Mouse (Mus musculus) liver, embryonic 16.5 days (tissue): Measurements from ENCODE around the gene Umodl1. TPM values are rescaled to one million over a fixed set of nuclear protein-coding genes. Genes with fewer than 3 reads are reported as not detected.

Experiments
- ATAC-seq: fragments of 200-750 bp; cut with Nextera tagmentation; 2 replicates; pipeline ENCODE4 v1.8.0; 2017; ENCODE audit warnings: low read depth, mild to moderate bottlenecking, moderate number of reproducible peaks, moderate library complexity
- H3K27ac ChIP-seq: fragments of 300-500 bp; sonication (generic); 2 replicates; pipeline ENCODE4 v1.5.1; 2014; ENCODE audit warnings: mild to moderate bottlenecking, low read length
- H3K27me3 ChIP-seq: fragments of 300-500 bp; sonication (generic); 2 replicates; pipeline ENCODE4 v1.6.1; 2014; ENCODE audit warnings: low read depth, low read length, mixed read lengths; ENCODE audit not compliant: control insufficient read depth, insufficient read depth
- H3K36me3 ChIP-seq: fragments of 300-500 bp; sonication (generic); 2 replicates; pipeline ENCODE4 v1.6.1; 2014; ENCODE audit warnings: mild to moderate bottlenecking; ENCODE audit not compliant: control insufficient read depth, insufficient read depth
- H3K4me1 ChIP-seq: fragments of 300-500 bp; sonication (generic); 2 replicates; pipeline ENCODE4 v1.6.1; 2014; ENCODE audit warnings: low read depth, low read length, mixed read lengths; ENCODE audit not compliant: control insufficient read depth
- H3K4me2 ChIP-seq: fragments of 300-500 bp; sonication (generic); 2 replicates; pipeline ENCODE4 v1.6.1; 2014; ENCODE audit warnings: low read depth, low read length, mixed read lengths
- H3K4me3 ChIP-seq: fragments of 300-500 bp; sonication (generic); 2 replicates; pipeline ENCODE4 v1.5.1; 2014; ENCODE audit warnings: low read depth, mild to moderate bottlenecking, low read length
- H3K9ac ChIP-seq: fragments of 300-500 bp; sonication (generic); 2 replicates; pipeline ENCODE4 v1.6.1; 2014; ENCODE audit warnings: low read depth, low read length
- H3K9me3 ChIP-seq: fragments of 300-500 bp; sonication (generic); replicated peaks from 2 replicates; pipeline ENCODE4 v1.6.1; 2016; ENCODE audit warnings: low read length; ENCODE audit not compliant: control insufficient read depth
- WGBS: fragments of 180-500 bp; shearing (Covaris S2); extraction: QIAGEN DNeasy Blood & Tissue Kit; methylation state at CpG from one replicate; pipeline ENCODE4 v1.1.7; 2014; ENCODE audit not compliant: insufficient replicate concordance; 5-methylcytosine and 5-hydroxymethylcytosine counted together
- polyA plus RNA-seq: library from polyadenylated mRNA; unstranded; fragments of >200 nt; fragmentation: Nextera tagmentation; extraction: Ambion mirVana; gene quantifications from 2 replicates; pipeline ENCODE4 v1.2.1, GENCODE M21; 2015

Gene Umodl1
- polyA plus RNA-seq, 1 experiment from 2014 or later, result 0.05 TPM

DNA sequence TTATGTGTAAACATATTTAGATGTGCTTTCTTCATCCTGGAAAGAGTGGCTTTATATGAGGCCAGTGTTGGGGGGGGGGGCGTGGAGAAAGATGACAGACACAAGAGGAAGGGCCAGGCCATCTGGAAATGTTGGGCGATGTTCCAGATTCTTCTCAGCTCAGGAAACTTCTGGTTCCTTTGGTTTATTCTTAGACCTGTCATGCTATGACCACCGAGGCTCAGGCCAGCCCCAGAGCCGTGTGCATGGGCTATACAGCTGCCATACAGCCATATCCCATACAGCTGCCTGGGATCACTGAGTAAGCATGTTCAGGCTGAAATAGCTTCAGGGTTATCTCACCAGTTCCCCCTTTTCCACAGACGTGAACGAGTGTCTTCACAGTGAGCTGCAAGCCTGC, 18.9 kb downstream of the Umodl1 start:
- Histone ChIP-seq H3K27me3 (no peaks in the 10 kb centered on the region), H3K27ac (no peak overlapping the region), H3K9ac (no peak overlapping the region), H3K36me3 (no peaks in the 10 kb centered on the region), H3K4me2 (no peak overlapping the region), H3K4me1 (no peaks in the 10 kb centered on the region), H3K9me3 (no peaks in the 10 kb centered on the region), H3K4me3 (no peak overlapping the region)
- 25% methylated on average over 6 of the region's 6 CpGs for WGBS
- ATAC-seq, result no peak

GRCm38 (mm10) chr17:30977290-30977689, 22.9 kb downstream of the Umodl1 start:
- H3K4me2 ChIP-seq, result no peak overlapping the region
- H3K9me3 ChIP-seq, result no peaks in the 10 kb centered on the region
- no peak for ATAC-seq
- no peak overlapping the region for H3K27ac ChIP-seq
- H3K4me3 ChIP-seq, result no peak overlapping the region
- no peaks in the 10 kb centered on the region for H3K4me1 ChIP-seq
- H3K27me3 ChIP-seq, result no peaks in the 10 kb centered on the region
- no peaks in the 10 kb centered on the region for H3K36me3 ChIP-seq
- WGBS, result 38% methylated on average over 2 of the region's 2 CpGs
- H3K9ac ChIP-seq, result no peak overlapping the region

GRCm38 (mm10) chr17:30978556-30978955, 24.1 kb downstream of the Umodl1 start:
- no peak for ATAC-seq
- WGBS, result 63% methylated on average over 10 of the region's 10 CpGs
- Histone ChIP-seq H3K27me3 (no peaks in the 10 kb centered on the region), H3K9ac (no peak overlapping the region), H3K36me3 (no peaks in the 10 kb centered on the region), H3K9me3 (no peaks in the 10 kb centered on the region), H3K27ac (no peak overlapping the region), H3K4me3 (no peak overlapping the region), H3K4me1 (no peaks in the 10 kb centered on the region), H3K4me2 (no peak overlapping the region)

GRCm38 (mm10) chr17:30983521-30983920, 29.1 kb downstream of the Umodl1 start:
- WGBS, result 52% methylated on average over 4 of the region's 4 CpGs
- Histone ChIP-seq H3K4me1 (no peaks in the 10 kb centered on the region), H3K36me3 (no peaks in the 10 kb centered on the region), H3K4me2 (no peak overlapping the region), H3K9me3 (no peaks in the 10 kb centered on the region), H3K27ac (no peak overlapping the region), H3K4me3 (no peak overlapping the region), H3K27me3 (no peaks in the 10 kb centered on the region), H3K9ac (no peak overlapping the region)
- no peak for ATAC-seq

DNA sequence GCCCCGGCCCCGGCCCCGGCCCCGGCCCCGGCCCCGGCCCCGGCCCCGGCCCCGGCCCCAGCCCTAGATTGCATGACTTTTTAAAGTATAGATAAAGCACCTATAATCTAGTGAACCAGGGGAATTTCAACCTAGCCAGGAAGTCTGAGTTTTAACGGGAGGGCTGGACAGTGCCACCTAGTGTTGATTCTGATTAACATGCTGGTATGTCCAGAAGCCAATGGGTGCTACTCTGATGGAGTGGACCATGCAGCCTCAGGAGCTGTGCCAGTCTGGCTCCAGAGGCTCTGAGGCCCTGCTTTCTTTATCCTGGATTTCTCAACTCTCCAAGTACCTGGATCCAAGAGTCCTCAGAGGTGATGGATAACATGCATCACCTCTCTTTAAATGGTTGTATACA, 35.8 kb downstream of the Umodl1 start:
- 51% methylated on average over 10 of the region's 10 CpGs for WGBS
- Histone ChIP-seq H3K9ac (no peak overlapping the region), H3K27me3 (no peaks in the 10 kb centered on the region), H3K36me3 (no peaks in the 10 kb centered on the region), H3K4me1 (no peaks in the 10 kb centered on the region), H3K4me2 (no peak overlapping the region), H3K4me3 (no peak overlapping the region), H3K27ac (no peak overlapping the region), H3K9me3 (no peaks in the 10 kb centered on the region)
- no peak for ATAC-seq

DNA sequence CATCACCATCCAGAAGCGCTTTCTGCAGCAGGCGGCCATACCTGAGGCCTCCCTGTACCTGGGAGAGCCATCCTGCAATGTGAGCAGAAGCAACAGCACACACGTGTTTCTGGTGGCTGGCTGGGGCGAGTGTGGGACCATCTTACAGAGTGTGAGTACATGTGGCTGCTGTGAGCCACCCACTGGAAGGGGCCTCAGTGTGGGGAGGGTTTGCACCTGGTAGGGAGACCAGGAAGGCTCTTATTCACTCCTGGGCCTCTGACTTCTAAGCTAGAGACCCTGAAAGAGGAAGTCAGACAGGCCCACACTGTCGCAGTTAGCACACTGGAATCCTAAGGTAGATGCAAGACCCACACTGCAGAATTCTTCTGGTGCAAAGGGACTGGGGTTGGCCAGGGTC, 41.9 kb downstream of the Umodl1 start:
- Histone ChIP-seq H3K36me3 (no peaks in the 10 kb centered on the region), H3K9me3 (no peaks in the 10 kb centered on the region), H3K9ac (no peak overlapping the region), H3K4me3 (no peak overlapping the region), H3K4me1 (no peaks in the 10 kb centered on the region), H3K27me3 (no peaks in the 10 kb centered on the region), H3K27ac (no peak overlapping the region), H3K4me2 (no peak overlapping the region)
- ATAC-seq, result no peak
- 43% methylated on average over 5 of the region's 5 CpGs for WGBS

DNA sequence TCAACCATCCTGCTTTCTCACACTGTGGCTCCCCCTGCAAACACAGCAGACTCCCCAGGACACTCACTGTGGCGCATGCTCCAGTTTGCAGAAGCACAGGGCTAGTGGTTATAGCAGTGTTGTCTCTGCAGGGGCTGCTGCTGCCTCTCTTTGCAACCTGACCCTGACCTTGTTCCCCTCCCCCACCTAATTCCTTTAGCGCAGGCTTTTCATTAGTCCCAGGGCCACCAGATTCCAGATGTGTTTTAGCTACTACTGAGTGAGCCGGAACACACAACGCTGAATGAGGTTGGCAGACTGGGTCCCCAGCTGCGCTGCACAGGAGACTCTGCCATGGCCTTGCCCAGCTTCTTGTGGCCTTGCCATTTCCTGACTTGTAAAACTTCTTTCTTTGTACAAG, 46.5 kb downstream of the Umodl1 start:
- Histone ChIP-seq H3K27me3 (no peaks in the 10 kb centered on the region), H3K4me3 (no peak overlapping the region), H3K9ac (no peak overlapping the region), H3K4me2 (no peak overlapping the region), H3K27ac (no peak overlapping the region), H3K4me1 (no peaks in the 10 kb centered on the region), H3K9me3 (no peaks in the 10 kb centered on the region), H3K36me3 (no peaks in the 10 kb centered on the region)
- no peak for ATAC-seq
- WGBS, result 41% methylated on average over 5 of the region's 5 CpGs

- WGBS, result 52% methylated on average over 5 of the region's 5 CpGs
- no peak overlapping the region for H3K4me2 ChIP-seq
- no peak overlapping the region for H3K27ac ChIP-seq
- H3K9ac ChIP-seq, result no peak overlapping the region
- no peak for ATAC-seq
- no peak overlapping the region for H3K4me3 ChIP-seq
- H3K36me3 ChIP-seq, result no peaks in the 10 kb centered on the region
- no peaks in the 10 kb centered on the region for H3K27me3 ChIP-seq
- no peaks in the 10 kb centered on the region for H3K4me1 ChIP-seq
- H3K9me3 ChIP-seq, result no peaks in the 10 kb centered on the region
Observed at GRCm38 (mm10) chr17:31002613-31003012, 48.2 kb downstream of the Umodl1 start.

DNA sequence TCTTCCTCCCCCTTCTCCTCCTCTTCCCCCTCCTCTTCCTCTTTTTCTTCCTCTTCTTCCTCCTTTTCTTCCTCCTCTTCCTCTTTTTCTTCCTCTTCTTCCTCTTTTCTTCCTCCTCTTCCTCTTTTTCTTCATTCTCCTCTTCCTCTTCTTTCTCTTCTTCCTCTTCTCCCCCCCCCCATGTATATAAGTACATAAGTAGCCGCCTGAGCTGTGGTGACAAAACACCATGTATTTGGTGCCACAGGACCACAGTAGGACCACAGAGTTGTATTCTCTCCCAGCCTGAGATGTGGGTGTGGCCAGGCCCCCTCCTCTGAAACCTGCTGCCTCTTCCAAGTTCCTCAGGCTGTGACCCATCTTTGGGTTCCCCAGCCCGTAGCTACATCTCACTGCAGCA, 50.8 kb downstream of the Umodl1 start:
- no peak overlapping the region for H3K27ac ChIP-seq
- no peaks in the 10 kb centered on the region for H3K27me3 ChIP-seq
- H3K4me1 ChIP-seq, result no peaks in the 10 kb centered on the region
- no peaks in the 10 kb centered on the region for H3K9me3 ChIP-seq
- no peaks in the 10 kb centered on the region for H3K36me3 ChIP-seq
- ATAC-seq, result no peak
- no peak overlapping the region for H3K4me2 ChIP-seq
- no peak overlapping the region for H3K4me3 ChIP-seq
- H3K9ac ChIP-seq, result no peak overlapping the region
- WGBS, result 48% methylated on average over 2 of the region's 2 CpGs

- Histone ChIP-seq H3K27me3 (no peaks in the 10 kb centered on the region), H3K9ac (no peak overlapping the region), H3K4me1 (no peaks in the 10 kb centered on the region), H3K4me2 (no peak overlapping the region), H3K36me3 (no peaks in the 10 kb centered on the region), H3K4me3 (no peak overlapping the region), H3K27ac (no peak overlapping the region), H3K9me3 (no peaks in the 10 kb centered on the region)
- ATAC-seq, result no peak
- 59% methylated on average over 3 of the region's 3 CpGs for WGBS
Observed at GRCm38 (mm10) chr17:31007357-31007756, 52.9 kb downstream of the Umodl1 start.
